Comparison of ENCODE assay signal across 9 mouse cellular contexts in genomic region chr4:148662168-148662965, GRCm38 (mm10). TPM values are rescaled to one million over a fixed set of nuclear protein-coding genes. Genes with fewer than 3 reads are reported as not detected.
DNase-seq lines count a peak whose midpoint lies in the region; ATAC-seq lines count a peak whose summit lies in the region.
"Had no signal": no experiment of that assay in that cellular context is flagged by ENCODE, and none has a peak within 500 bp of the region (broad histone marks: within the 10 kb centered on the region; RNA-seq: fewer than 3 reads in every experiment).

No protein-coding gene starts in this region.

- DNase-seq in MN1 (ENCODE audit: low spot score) = peak; percentile 85
- peak; percentile 59 for DNase-seq in c-Kit-positive CD71-positive TER-119-positive erythroid progenitor cells, embryonic 14.5 days (ENCODE audit: low spot score)
- DNase-seq in heart, postnatal 4 days = peak; percentile 89
- DNase-seq in layer of hippocampus, adult 18-20 months (ENCODE audit: low spot score in 2 of 2) = peak; percentile 15 to 72
- DNase-seq in ovary, postnatal 36 days (ENCODE audit: low spot score) = peak; percentile 61

- H3K4me3 ChIP-seq in forebrain, embryonic 12.5 days (replicated peaks) = no peak overlapping the region
- H3K4me3 ChIP-seq in lung, embryonic 16.5 days (ENCODE audit: low read length) = no peak overlapping the region

- peaks cover 12% of the 10 kb centered on the region for H3K4me1 ChIP-seq in forebrain, embryonic 12.5 days
- peaks cover 13% of the 10 kb centered on the region; the same call in 1 of the 2 replicates for H3K4me1 ChIP-seq in lung, embryonic 16.5 days (replicated peaks; ENCODE audit: control insufficient read depth, insufficient read depth, low read length)

- peak overlapping the region; percentile 25; the same call in 1 of the 2 replicates for H3K4me2 ChIP-seq in forebrain, embryonic 12.5 days
- H3K4me2 ChIP-seq in lung, embryonic 16.5 days (ENCODE audit: low read depth, low read length) = peak overlapping the region; percentile 36

- WGBS in forebrain, embryonic 12.5 days = 42% methylated on average over 21 of the region's 21 CpGs
- WGBS in lung, embryonic 16.5 days = 33% methylated on average over 21 of the region's 21 CpGs

- ATAC-seq in forebrain, embryonic 12.5 days (ENCODE audit: low FRiP score) = peak; percentile 50; the same call in 1 of the 2 replicates
- ATAC-seq in lung, embryonic 16.5 days (ENCODE audit: low read depth) = no peak
- no peak for ATAC-seq in activated CD4-positive, CD25-positive, alpha-beta regulatory T cell, adult 4 months

- peaks cover 17% of the 10 kb centered on the region; the same call in 1 of the 2 replicates for H3K27me3 ChIP-seq in forebrain, embryonic 12.5 days
- no peaks in the 10 kb centered on the region; the same call in 1 of the 2 replicates for H3K27me3 ChIP-seq in lung, embryonic 16.5 days (ENCODE audit: control insufficient read depth, insufficient read depth, low read depth, low read length)

- no peaks in the 10 kb centered on the region for H3K36me3 ChIP-seq in forebrain, embryonic 12.5 days (replicated peaks)
- H3K36me3 ChIP-seq in lung, embryonic 16.5 days (ENCODE audit: control insufficient read depth, insufficient read depth, low read length) = no peaks in the 10 kb centered on the region

- H3K27ac ChIP-seq in forebrain, embryonic 12.5 days = no peak overlapping the region
- H3K27ac ChIP-seq in lung, embryonic 16.5 days (ENCODE audit: low read length) = no peak overlapping the region
- H3K27ac ChIP-seq: macrophage had no signal

- no peak overlapping the region for H3K9ac ChIP-seq in forebrain, embryonic 12.5 days
- H3K9ac ChIP-seq in lung, embryonic 16.5 days (ENCODE audit: low read length) = no peak overlapping the region

- H3K9me3 ChIP-seq in forebrain, embryonic 12.5 days = no peaks in the 10 kb centered on the region
- no peaks in the 10 kb centered on the region for H3K9me3 ChIP-seq in lung, embryonic 16.5 days (ENCODE audit: control insufficient read depth, low read length)

RNA-seq across cellular contexts. Expression of gene Gm572, which starts 19.2 kb away (rescaled TPM):
- not detected in 2 replicates for polyA plus RNA-seq in forebrain, embryonic 12.5 days (2016; fragmentation: Nextera tagmentation; extraction: Ambion mirVana)
- total RNA-seq in heart, postnatal 4 days (2021) = 1 to 10 TPM; 4.1 to 4.9 TPM
- not detected for total RNA-seq in layer of hippocampus, adult 18-20 months (2021)
- polyA plus RNA-seq in lung, embryonic 16.5 days (2015; fragmentation: Nextera tagmentation; extraction: Ambion mirVana) = not detected in 2 replicates
- not detected for polyA plus RNA-seq in activated CD4-positive, CD25-positive, alpha-beta regulatory T cell, adult 4 months (2017; shearing (Covaris generic))
- polyA plus RNA-seq: macrophage had no signal

RNA-seq across cellular contexts. Expression of gene Tardbp, which starts 35.5 kb away (rescaled TPM):
- 447 and 449 TPM in 2 replicates for polyA plus RNA-seq in forebrain, embryonic 12.5 days (2016; fragmentation: Nextera tagmentation; extraction: Ambion mirVana)
- total RNA-seq in heart, postnatal 4 days (2021) = 100 to 1,000 TPM; 198 to 204 TPM
- 100 to 1,000 TPM; 195 to 227 TPM for total RNA-seq in layer of hippocampus, adult 18-20 months (2021)
- polyA plus RNA-seq in lung, embryonic 16.5 days (2015; fragmentation: Nextera tagmentation; extraction: Ambion mirVana) = 320 and 367 TPM in 2 replicates
- 100 to 1,000 TPM; 149 to 181 TPM for polyA plus RNA-seq in activated CD4-positive, CD25-positive, alpha-beta regulatory T cell, adult 4 months (2017; shearing (Covaris generic))
